ENCODE assay signal across 23 mouse cellular contexts in the genomic region with DNA sequence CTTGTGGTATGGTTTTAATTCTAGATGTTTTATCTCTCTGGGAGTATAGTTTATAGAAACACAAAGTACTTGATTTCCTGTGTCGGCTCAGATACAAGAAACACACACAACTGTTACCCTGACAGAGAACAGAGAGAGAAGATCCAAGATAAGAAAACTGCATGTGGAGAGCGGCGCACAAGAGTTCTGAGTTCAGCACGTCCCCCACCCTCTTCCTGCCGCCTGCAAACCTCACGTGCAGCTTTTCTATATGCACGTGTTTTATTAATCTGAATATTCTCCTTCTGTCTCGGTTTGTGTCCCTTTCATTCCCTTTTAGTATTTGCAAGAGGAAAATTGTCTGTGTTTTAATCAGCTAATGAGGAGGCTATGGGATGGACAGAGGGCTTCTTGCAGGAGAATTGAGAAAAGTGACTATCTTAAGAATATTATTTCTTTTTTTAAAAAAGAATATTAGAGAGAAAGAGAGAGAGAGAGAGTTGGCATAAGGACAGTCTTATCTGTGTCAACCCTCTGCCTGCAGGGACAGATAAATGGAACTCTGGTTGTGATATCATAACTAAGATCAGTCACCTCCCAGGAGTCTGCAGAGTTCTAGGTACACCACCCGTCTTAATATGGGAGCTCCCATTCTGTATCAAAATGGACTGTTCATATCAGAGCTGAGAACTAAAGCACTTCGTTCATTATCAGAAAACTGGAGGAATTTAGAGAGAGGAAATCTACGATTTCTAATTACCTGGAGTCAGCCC.
DNase-seq lines count a peak whose midpoint lies in the region; ATAC-seq lines count a peak whose summit lies in the region.
"Had no signal": no experiment of that assay in that cellular context is flagged by ENCODE, and none has a peak within 500 bp of the region (broad histone marks: within the 10 kb centered on the region; RNA-seq: fewer than 3 reads in every experiment).

No protein-coding gene starts in this region.

- 30% methylated on average over 11 of the region's 11 CpGs for WGBS in liver, embryonic 13.5 days (ENCODE audit: insufficient replicate concordance)
- WGBS in liver, embryonic 11.5 days, result 60% methylated on average over 11 of the region's 11 CpGs

- H3K9me3 ChIP-seq in liver, embryonic 13.5 days (replicated peaks), result no peaks in the 10 kb centered on the region
- no peaks in the 10 kb centered on the region for H3K9me3 ChIP-seq in liver, embryonic 11.5 days (ENCODE audit: control insufficient read depth, low read length)
- H3K9me3 ChIP-seq: hindbrain, embryonic 13.5 days; limb, embryonic 12.5 days; liver, embryonic 15.5 days; midbrain, embryonic 12.5 days had no signal

- no peak for DNase-seq in liver, embryonic 13.5 days
- DNase-seq in liver, embryonic 11.5 days (ENCODE audit: low spot score), result no peak
- DNase-seq in thymus, adult 18-20 months, result peak; percentile 25 to 34
- DNase-seq in thymus, postnatal 4 days, result peak; percentile 58
- no peak for DNase-seq in spleen, postnatal 14 days (ENCODE audit: low spot score in 2 of 2)
- no peak for DNase-seq in frontal cortex, postnatal 36 days (ENCODE audit: low spot score in 2 of 2)
- DNase-seq: adrenal gland, postnatal 25 days; cerebellum, adult 11 months; cerebellum, postnatal 10 days; embryo, embryonic 11 days; forebrain, postnatal 0 days; heart, postnatal 14 days; right cerebral cortex, postnatal 14 days; spleen, adult 18-20 months had no signal

- H3K27me3 ChIP-seq in liver, embryonic 13.5 days, result no peaks in the 10 kb centered on the region
- no peaks in the 10 kb centered on the region for H3K27me3 ChIP-seq in liver, embryonic 11.5 days (replicated peaks; ENCODE audit: control insufficient read depth, insufficient read depth, low read length)
- H3K27me3 ChIP-seq: hindbrain, embryonic 13.5 days; limb, embryonic 12.5 days; liver, embryonic 15.5 days; midbrain, embryonic 12.5 days had no signal

- H3K4me2 ChIP-seq in liver, embryonic 13.5 days, result no peak overlapping the region
- H3K4me2 ChIP-seq in liver, embryonic 11.5 days, result no peak overlapping the region
- H3K4me2 ChIP-seq: heart, embryonic 11.5 days; hindbrain, embryonic 13.5 days; limb, embryonic 12.5 days; liver, embryonic 15.5 days; midbrain, embryonic 12.5 days had no signal

- peak; percentile 60 for ATAC-seq in liver, embryonic 13.5 days (ENCODE audit: low read depth)
- ATAC-seq in liver, embryonic 11.5 days (replicated peaks; ENCODE audit: low FRiP score), result no peak
- ATAC-seq in inflammation-experienced regulatory T-cells, adult 6 months, result peak; percentile 81
- ATAC-seq in erythroid progenitor cell, adult 5-6 weeks (replicated peaks; ENCODE audit: low FRiP score, poor library complexity, severe bottlenecking), result no peak
- ATAC-seq: forebrain, postnatal 0 days; intestine, embryonic 16.5 days had no signal

- H3K27ac ChIP-seq in liver, embryonic 13.5 days, result no peak overlapping the region
- no peak overlapping the region for H3K27ac ChIP-seq in liver, embryonic 11.5 days (ENCODE audit: low read depth, low read length)
- H3K27ac ChIP-seq: hindbrain, embryonic 13.5 days; limb, embryonic 12.5 days; liver, embryonic 15.5 days; macrophage; midbrain, embryonic 12.5 days had no signal

- H3K4me3 ChIP-seq in liver, embryonic 13.5 days (replicated peaks), result no peak overlapping the region
- H3K4me3 ChIP-seq in liver, embryonic 11.5 days (ENCODE audit: low read depth, low read length), result no peak overlapping the region
- H3K4me3 ChIP-seq: hindbrain, embryonic 13.5 days; limb, embryonic 12.5 days; liver, embryonic 15.5 days; midbrain, embryonic 12.5 days had no signal

- no peak overlapping the region for H3K9ac ChIP-seq in liver, embryonic 13.5 days
- H3K9ac ChIP-seq in liver, embryonic 11.5 days (ENCODE audit: low read depth, low read length), result no peak overlapping the region
- H3K9ac ChIP-seq: forebrain, postnatal 0 days; hindbrain, embryonic 13.5 days; limb, embryonic 12.5 days; liver, embryonic 15.5 days; midbrain, embryonic 12.5 days had no signal

- H3K36me3 ChIP-seq in liver, embryonic 13.5 days, result no peaks in the 10 kb centered on the region
- no peaks in the 10 kb centered on the region for H3K36me3 ChIP-seq in liver, embryonic 11.5 days (ENCODE audit: control insufficient read depth, insufficient read depth, low read length)
- H3K36me3 ChIP-seq: limb, embryonic 12.5 days; liver, embryonic 15.5 days; midbrain, embryonic 12.5 days had no signal

- peaks cover 9% of the 10 kb centered on the region for H3K4me1 ChIP-seq in liver, embryonic 13.5 days (replicated peaks)
- no peaks in the 10 kb centered on the region for H3K4me1 ChIP-seq in liver, embryonic 11.5 days (replicated peaks; ENCODE audit: control insufficient read depth, insufficient read depth, low read length)
- H3K4me1 ChIP-seq: hindbrain, embryonic 13.5 days; limb, embryonic 12.5 days; liver, embryonic 15.5 days; midbrain, embryonic 12.5 days had no signal

Comparison
In these comparisons a context has a peak if more than half of its experiments do, and no peak if none do; other contexts are left out.
1. ATAC-seq: peak in liver, embryonic 13.5 days (single experiment) and inflammation-experienced regulatory T-cells, adult 6 months (single experiment); none in liver, embryonic 11.5 days (single experiment) and erythroid progenitor cell, adult 5-6 weeks (single experiment).
2. DNase-seq: peak in thymus, adult 18-20 months (2 of 2) and thymus, postnatal 4 days (single experiment); none in liver, embryonic 13.5 days (single experiment), liver, embryonic 11.5 days (single experiment), spleen, postnatal 14 days (0 of 2) and frontal cortex, postnatal 36 days (0 of 2).